Mouse (Mus musculus): Measurements from ENCODE around the gene Picalm. TPM values are rescaled to one million over a fixed set of nuclear protein-coding genes. Genes with fewer than 3 reads are reported as not detected.
A peak's percentile ranks its signal among the peaks of the same experiment; 100 is the strongest.
"Not testable (repeated sequence)": the region's sequence is repeated elsewhere in the genome, so short reads cannot be mapped to it uniquely, and the experiment has no call there.

Picalm gene
- polyA plus RNA-seq, 1 experiment from 2014 or later: 36.6 TPM

- no peak overlapping the region for H3K4me2 ChIP-seq (replicated peaks; ENCODE audit: low read depth)
- no peak overlapping the region for H3K9ac ChIP-seq (ENCODE audit: low read depth, low read length)
- no peaks in the 10 kb centered on the region for H3K27me3 ChIP-seq (replicated peaks; ENCODE audit: control insufficient read depth, insufficient read depth, low read length)
- no peaks in the 10 kb centered on the region for H3K36me3 ChIP-seq (ENCODE audit: control insufficient read depth, insufficient read depth)
- H3K27ac ChIP-seq (ENCODE audit: low read depth, low read length): no peak overlapping the region
- peaks cover 10% of the 10 kb centered on the region; the same call in 1 of the 2 replicates for H3K4me1 ChIP-seq (replicated peaks; ENCODE audit: control insufficient read depth, insufficient read depth, low read length)
- H3K4me3 ChIP-seq (ENCODE audit: low read depth, low read length): no peak overlapping the region
- no peaks in the 10 kb centered on the region for H3K9me3 ChIP-seq (ENCODE audit: control insufficient read depth)
- 22% methylated on average over 2 of the region's 2 CpGs for WGBS
- ATAC-seq: no peak
- TF ChIP-seq CTCF (IDR thresholded peaks at IDR 0.05; ENCODE audit: low read depth): no peak
Observed at GRCm38 (mm10) chr7:90148023-90148422, 18.0 kb downstream of the Picalm start.

GRCm38 (mm10) chr7:90148516-90148915 is 18.5 kb downstream of the Picalm start:
- ATAC-seq: no peak
- H3K27ac ChIP-seq (ENCODE audit: low read depth, low read length): no peak overlapping the region
- H3K36me3 ChIP-seq (ENCODE audit: control insufficient read depth, insufficient read depth): no peaks in the 10 kb centered on the region
- peaks cover 10% of the 10 kb centered on the region; the same call in 1 of the 2 replicates for H3K4me1 ChIP-seq (replicated peaks; ENCODE audit: control insufficient read depth, insufficient read depth, low read length)
- H3K9ac ChIP-seq (ENCODE audit: low read depth, low read length): no peak overlapping the region
- H3K27me3 ChIP-seq (replicated peaks; ENCODE audit: control insufficient read depth, insufficient read depth, low read length): no peaks in the 10 kb centered on the region
- H3K4me2 ChIP-seq (replicated peaks; ENCODE audit: low read depth): no peak overlapping the region
- no peaks in the 10 kb centered on the region for H3K9me3 ChIP-seq (ENCODE audit: control insufficient read depth)
- no peak for TF ChIP-seq CTCF (IDR thresholded peaks at IDR 0.05; ENCODE audit: low read depth)
- H3K4me3 ChIP-seq (ENCODE audit: low read depth, low read length): no peak overlapping the region
- 23% methylated on average over 1 of the region's 1 CpGs for WGBS

GRCm38 (mm10) chr7:90150311-90150710 is 20.3 kb downstream of the Picalm start:
- no peaks in the 10 kb centered on the region for H3K36me3 ChIP-seq (ENCODE audit: control insufficient read depth, insufficient read depth)
- no peak overlapping the region for H3K4me2 ChIP-seq (replicated peaks; ENCODE audit: low read depth)
- no peak overlapping the region for H3K4me3 ChIP-seq (ENCODE audit: low read depth, low read length)
- WGBS: 40% methylated on average over 2 of the region's 2 CpGs
- no peak overlapping the region for H3K9ac ChIP-seq (ENCODE audit: low read depth, low read length)
- H3K27me3 ChIP-seq (replicated peaks; ENCODE audit: control insufficient read depth, insufficient read depth, low read length): no peaks in the 10 kb centered on the region
- no peaks in the 10 kb centered on the region for H3K9me3 ChIP-seq (ENCODE audit: control insufficient read depth)
- peaks cover 9% of the 10 kb centered on the region; the same call in 1 of the 2 replicates for H3K4me1 ChIP-seq (replicated peaks; ENCODE audit: control insufficient read depth, insufficient read depth, low read length)
- no peak overlapping the region for H3K27ac ChIP-seq (ENCODE audit: low read depth, low read length)
- peak; percentile 85 for TF ChIP-seq CTCF (IDR thresholded peaks at IDR 0.05; ENCODE audit: low read depth)
- peak; percentile 53 for ATAC-seq

GRCm38 (mm10) chr7:90158034-90158433 is 28.0 kb downstream of the Picalm start:
- no peak for ATAC-seq
- H3K9ac ChIP-seq (ENCODE audit: low read depth, low read length): no peak overlapping the region
- no peaks in the 10 kb centered on the region for H3K27me3 ChIP-seq (replicated peaks; ENCODE audit: control insufficient read depth, insufficient read depth, low read length)
- H3K9me3 ChIP-seq (ENCODE audit: control insufficient read depth): no peaks in the 10 kb centered on the region
- H3K27ac ChIP-seq (ENCODE audit: low read depth, low read length): no peak overlapping the region
- WGBS: 72% methylated on average over 2 of the region's 2 CpGs
- H3K4me1 ChIP-seq (replicated peaks; ENCODE audit: control insufficient read depth, insufficient read depth, low read length): no peaks in the 10 kb centered on the region
- H3K4me2 ChIP-seq (replicated peaks; ENCODE audit: low read depth): no peak overlapping the region
- no peak for TF ChIP-seq CTCF (IDR thresholded peaks at IDR 0.05; ENCODE audit: low read depth)
- H3K36me3 ChIP-seq (ENCODE audit: control insufficient read depth, insufficient read depth): peaks cover 11% of the 10 kb centered on the region; the same call in 1 of the 2 replicates
- H3K4me3 ChIP-seq (ENCODE audit: low read depth, low read length): no peak overlapping the region

GRCm38 (mm10) chr7:90160598-90160997 is 30.6 kb downstream of the Picalm start:
- H3K4me1 ChIP-seq (replicated peaks; ENCODE audit: control insufficient read depth, insufficient read depth, low read length): no peaks in the 10 kb centered on the region
- ATAC-seq: peak; percentile 83
- H3K9me3 ChIP-seq (ENCODE audit: control insufficient read depth): no peaks in the 10 kb centered on the region
- no peak overlapping the region for H3K4me3 ChIP-seq (ENCODE audit: low read depth, low read length)
- no peak overlapping the region for H3K9ac ChIP-seq (ENCODE audit: low read depth, low read length)
- peaks cover 11% of the 10 kb centered on the region; the same call in 1 of the 2 replicates for H3K36me3 ChIP-seq (ENCODE audit: control insufficient read depth, insufficient read depth)
- no peak for TF ChIP-seq CTCF (IDR thresholded peaks at IDR 0.05; ENCODE audit: low read depth)
- WGBS: 44% methylated on average over 5 of the region's 5 CpGs
- H3K27me3 ChIP-seq (replicated peaks; ENCODE audit: control insufficient read depth, insufficient read depth, low read length): no peaks in the 10 kb centered on the region
- H3K27ac ChIP-seq (ENCODE audit: low read depth, low read length): no peak overlapping the region
- H3K4me2 ChIP-seq (replicated peaks; ENCODE audit: low read depth): no peak overlapping the region

- Histone ChIP-seq H3K27ac (ENCODE audit: low read depth, low read length) (no peak overlapping the region), H3K9me3 (ENCODE audit: control insufficient read depth) (no peaks in the 10 kb centered on the region), H3K27me3 (replicated peaks; ENCODE audit: control insufficient read depth, insufficient read depth, low read length) (no peaks in the 10 kb centered on the region), H3K4me2 (replicated peaks; ENCODE audit: low read depth) (no peak overlapping the region), H3K36me3 (ENCODE audit: control insufficient read depth, insufficient read depth) (peaks cover 29% of the 10 kb centered on the region), H3K4me1 (replicated peaks; ENCODE audit: control insufficient read depth, insufficient read depth, low read length) (no peaks in the 10 kb centered on the region), H3K4me3 (ENCODE audit: low read depth, low read length) (no peak overlapping the region), H3K9ac (ENCODE audit: low read depth, low read length) (no peak overlapping the region)
- WGBS: 32% methylated on average over 1 of the region's 1 CpGs
- no peak for ATAC-seq
- TF ChIP-seq CTCF (IDR thresholded peaks at IDR 0.05; ENCODE audit: low read depth): no peak
Observed at GRCm38 (mm10) chr7:90164276-90164675, 34.3 kb downstream of the Picalm start.

- H3K9ac ChIP-seq (ENCODE audit: low read depth, low read length): no peak overlapping the region
- no peak for ATAC-seq
- no peak overlapping the region for H3K4me2 ChIP-seq (replicated peaks; ENCODE audit: low read depth)
- 56% methylated on average over 1 of the region's 1 CpGs for WGBS
- H3K27ac ChIP-seq (ENCODE audit: low read depth, low read length): no peak overlapping the region
- H3K9me3 ChIP-seq (ENCODE audit: control insufficient read depth): no peaks in the 10 kb centered on the region
- no peaks in the 10 kb centered on the region for H3K27me3 ChIP-seq (replicated peaks; ENCODE audit: control insufficient read depth, insufficient read depth, low read length)
- no peak overlapping the region for H3K4me3 ChIP-seq (ENCODE audit: low read depth, low read length)
- peaks cover 35% of the 10 kb centered on the region for H3K36me3 ChIP-seq (ENCODE audit: control insufficient read depth, insufficient read depth)
- TF ChIP-seq CTCF (IDR thresholded peaks at IDR 0.05; ENCODE audit: low read depth): no peak
- H3K4me1 ChIP-seq (replicated peaks; ENCODE audit: control insufficient read depth, insufficient read depth, low read length): no peaks in the 10 kb centered on the region
Observed at GRCm38 (mm10) chr7:90165970-90166369, 36.0 kb downstream of the Picalm start.

- H3K4me2 ChIP-seq (replicated peaks; ENCODE audit: low read depth): not testable (repeated sequence)
- 88% methylated on average over 10 of the region's 10 CpGs for WGBS
- H3K36me3 ChIP-seq (ENCODE audit: control insufficient read depth, insufficient read depth): peaks cover 34% of the 10 kb centered on the region
Observed at GRCm38 (mm10) chr7:90167777-90168176, 37.8 kb downstream of the Picalm start.

More at GRCm38 (mm10) chr7:90167777-90168176, 37.8 kb downstream of the Picalm start:
- not testable (repeated sequence) for ATAC-seq; H3K9me3 ChIP-seq (ENCODE audit: control insufficient read depth); H3K27ac ChIP-seq (ENCODE audit: low read depth, low read length); H3K4me1 ChIP-seq (replicated peaks; ENCODE audit: control insufficient read depth, insufficient read depth, low read length); H3K4me3 ChIP-seq (ENCODE audit: low read depth, low read length); H3K9ac ChIP-seq (ENCODE audit: low read depth, low read length); H3K27me3 ChIP-seq (replicated peaks; ENCODE audit: control insufficient read depth, insufficient read depth, low read length)

Measured in intestine, postnatal 0 days (tissue).